Mouse (Mus musculus) megakaryocyte, embryonic 14.5 days (primary cell): ENCODE measurements around the gene Olfr248.

Experiments
- FLI1 ChIP-seq: IDR thresholded peaks from 2 replicates; pipeline ENCODE4 v1.6.1; 2012; ENCODE audit warnings: low read length, inconsistent platforms, mixed read lengths
- GATA1 ChIP-seq: IDR thresholded peaks from 3 replicates; pipeline ENCODE4 v1.6.1; 2012; ENCODE audit warnings: mixed read lengths, low read length, inconsistent platforms, borderline replicate concordance

DNA sequence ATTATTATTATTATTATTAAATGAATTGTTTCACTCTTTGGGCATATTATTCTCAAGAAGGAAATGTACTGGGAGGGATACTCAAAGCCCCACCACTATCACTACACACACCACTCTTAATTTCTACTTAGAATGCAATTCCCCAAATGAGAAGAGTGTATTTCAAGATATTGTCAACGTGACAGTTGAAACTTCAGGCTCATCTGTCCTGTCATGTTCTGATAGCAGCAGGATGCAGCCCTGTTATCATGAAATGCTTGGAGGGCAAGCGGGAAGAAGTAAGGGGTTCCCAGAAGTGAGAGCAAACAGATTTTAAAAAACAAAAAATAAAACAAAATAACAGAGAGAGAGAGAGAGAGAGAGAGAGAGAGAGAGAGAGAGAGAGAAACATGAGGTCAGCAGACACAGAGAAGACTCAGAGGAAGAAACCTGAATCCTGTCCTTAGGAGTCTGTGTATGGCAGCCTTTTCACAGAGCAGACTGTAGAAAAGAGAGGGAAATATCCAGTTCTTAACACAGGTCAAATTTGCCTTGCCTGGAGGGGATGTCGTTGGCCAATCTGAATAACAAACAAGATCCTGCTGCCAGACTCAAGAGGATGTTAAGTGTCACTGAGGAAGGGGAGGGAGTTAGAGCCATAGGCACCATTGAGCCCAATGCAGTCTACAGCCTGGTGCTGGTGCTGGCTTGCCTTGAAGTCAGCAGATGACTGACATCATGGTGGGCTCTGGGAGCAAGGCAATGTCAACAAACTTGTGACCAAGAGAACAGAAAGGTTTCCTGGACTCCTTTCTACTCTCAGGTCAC is 35.5 kb downstream of the Olfr248 start:
- TF ChIP-seq GATA1 (no peak), FLI1 (no peak)
